Mouse (Mus musculus): Measurements from ENCODE around the gene Mafb. TPM values are rescaled to one million over a fixed set of nuclear protein-coding genes. Genes with fewer than 3 reads are reported as not detected.

Mafb gene
- polyA plus RNA-seq, 1 experiment from 2014 or later = 5.6 TPM

DNA sequence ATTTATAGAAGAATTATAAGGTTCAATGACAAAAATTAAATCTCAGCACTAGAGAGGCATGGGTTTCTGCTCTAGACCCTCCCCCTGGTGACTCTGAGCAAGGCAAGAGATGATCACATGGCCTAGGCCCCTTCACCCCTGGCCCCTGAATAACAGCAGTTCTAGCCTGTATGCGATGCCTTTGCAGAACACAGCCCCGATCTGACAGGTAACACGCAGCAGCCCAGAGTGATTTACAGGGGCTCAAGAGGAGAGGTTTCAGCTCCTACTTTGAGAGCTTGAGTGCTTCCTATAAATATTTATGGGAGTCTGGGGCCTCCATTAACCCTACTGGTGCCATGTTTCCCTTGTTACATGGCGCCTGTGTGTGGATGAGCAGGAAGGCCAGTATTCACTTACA lies 9.4 kb downstream of the Mafb start:
- 41% methylated on average over 4 of the region's 4 CpGs for whole genome bisulfite sequencing
- H3K9me3 ChIP-seq (replicated peaks; ENCODE audit: control insufficient read depth, low read length, poor library complexity, severe bottlenecking) = no peaks in the 10 kb centered on the region
- no peak overlapping the region for H3K4me2 ChIP-seq (ENCODE audit: low read length)
- no peak for ATAC-seq
- H3K27ac ChIP-seq (ENCODE audit: low read length) = no peak overlapping the region
- no peaks in the 10 kb centered on the region for H3K36me3 ChIP-seq (ENCODE audit: control insufficient read depth, insufficient read depth, low read length)
- peaks cover 33% of the 10 kb centered on the region for H3K27me3 ChIP-seq (ENCODE audit: control insufficient read depth, insufficient read depth, low read depth, low read length)
- H3K9ac ChIP-seq (ENCODE audit: low read depth, low read length) = no peak overlapping the region
- no peak overlapping the region for H3K4me3 ChIP-seq (ENCODE audit: low read depth, low read length)
- H3K4me1 ChIP-seq (ENCODE audit: control insufficient read depth, insufficient read depth, low read length) = peaks cover 13% of the 10 kb centered on the region

GRCm38 (mm10) chr2:160356132-160356531 lies 10.7 kb downstream of the Mafb start:
- no peak overlapping the region for H3K4me3 ChIP-seq (ENCODE audit: low read depth, low read length)
- no peak overlapping the region for H3K27ac ChIP-seq (ENCODE audit: low read length)
- H3K27me3 ChIP-seq (ENCODE audit: control insufficient read depth, insufficient read depth, low read depth, low read length) = peaks cover 22% of the 10 kb centered on the region
- H3K4me1 ChIP-seq (ENCODE audit: control insufficient read depth, insufficient read depth, low read length) = peaks cover 13% of the 10 kb centered on the region
- no peaks in the 10 kb centered on the region for H3K36me3 ChIP-seq (ENCODE audit: control insufficient read depth, insufficient read depth, low read length)
- no peaks in the 10 kb centered on the region for H3K9me3 ChIP-seq (replicated peaks; ENCODE audit: control insufficient read depth, low read length, poor library complexity, severe bottlenecking)
- H3K9ac ChIP-seq (ENCODE audit: low read depth, low read length) = no peak overlapping the region
- no peak for ATAC-seq
- no peak overlapping the region for H3K4me2 ChIP-seq (ENCODE audit: low read length)
- WGBS = 64% methylated on average over 5 of the region's 5 CpGs

DNA sequence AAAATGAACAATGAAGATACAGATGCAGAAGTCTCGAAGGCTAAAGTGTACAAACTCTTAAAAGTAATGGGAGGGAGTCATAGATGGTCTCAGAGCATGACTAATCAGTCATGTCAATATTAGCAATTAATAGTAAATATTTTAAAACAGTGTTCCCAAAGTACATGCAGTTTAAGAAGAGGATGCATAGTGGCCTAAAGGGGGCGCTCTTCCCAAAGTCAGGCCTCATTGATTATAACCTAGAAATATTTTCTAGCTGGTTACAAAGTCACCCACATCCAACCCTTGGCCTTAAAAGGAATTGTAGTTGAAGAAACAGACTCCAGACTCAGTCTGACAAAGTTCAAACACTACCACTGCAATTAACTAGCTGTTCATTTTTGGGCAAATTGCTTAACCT lies 12.5 kb downstream of the Mafb start:
- ATAC-seq = no peak
- 63% methylated on average over 2 of the region's 2 CpGs for WGBS
- H3K9me3 ChIP-seq (replicated peaks; ENCODE audit: control insufficient read depth, low read length, poor library complexity, severe bottlenecking) = no peaks in the 10 kb centered on the region

DNA sequence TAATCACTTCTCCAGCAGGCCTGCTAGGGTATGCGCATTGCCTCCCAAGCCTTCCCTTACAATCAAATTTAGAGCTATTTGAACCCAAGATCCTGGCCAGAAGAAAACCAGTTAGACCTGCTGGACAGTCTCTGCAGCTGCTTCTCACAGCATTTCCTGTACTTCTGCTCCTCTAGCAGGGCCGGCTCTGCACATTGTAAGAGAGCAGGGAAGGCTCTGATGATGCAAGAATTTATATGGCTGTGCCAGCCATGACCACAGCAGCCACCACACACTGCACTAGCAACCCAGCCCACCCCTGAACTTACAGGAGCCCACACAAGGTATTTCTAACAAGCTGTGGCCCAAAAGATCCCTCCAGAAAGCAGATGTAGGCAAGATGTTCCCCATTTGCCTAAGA lies 13.3 kb downstream of the Mafb start:
- H3K27ac ChIP-seq (ENCODE audit: low read length) = no peak overlapping the region
- no peak overlapping the region for H3K9ac ChIP-seq (ENCODE audit: low read depth, low read length)
- no peak overlapping the region for H3K4me2 ChIP-seq (ENCODE audit: low read length)
- no peaks in the 10 kb centered on the region for H3K9me3 ChIP-seq (replicated peaks; ENCODE audit: control insufficient read depth, low read length, poor library complexity, severe bottlenecking)
- H3K4me1 ChIP-seq (ENCODE audit: control insufficient read depth, insufficient read depth, low read length) = 0 out of 2 replicates have a peak, but pooled peaks cover 4% of the 10 kb centered on the region
- no peak for ATAC-seq
- peaks cover 4% of the 10 kb centered on the region for H3K27me3 ChIP-seq (ENCODE audit: control insufficient read depth, insufficient read depth, low read depth, low read length)
- 88% methylated on average over 2 of the region's 2 CpGs for WGBS
- H3K36me3 ChIP-seq (ENCODE audit: control insufficient read depth, insufficient read depth, low read length) = no peaks in the 10 kb centered on the region
- H3K4me3 ChIP-seq (ENCODE audit: low read depth, low read length) = no peak overlapping the region

More for the DNA sequence above, 12.5 kb downstream of the Mafb start:
- Histone ChIP-seq H3K9ac (ENCODE audit: low read depth, low read length) (no peak overlapping the region), H3K36me3 (ENCODE audit: control insufficient read depth, insufficient read depth, low read length) (no peaks in the 10 kb centered on the region), H3K27me3 (ENCODE audit: control insufficient read depth, insufficient read depth, low read depth, low read length) (peaks cover 11% of the 10 kb centered on the region), H3K4me2 (ENCODE audit: low read length) (no peak overlapping the region), H3K27ac (ENCODE audit: low read length) (no peak overlapping the region), H3K4me1 (ENCODE audit: control insufficient read depth, insufficient read depth, low read length) (peaks cover 10% of the 10 kb centered on the region), H3K4me3 (ENCODE audit: low read depth, low read length) (no peak overlapping the region)

GRCm38 (mm10) chr2:160351038-160351574 lies 15.8 kb downstream of the Mafb start:
- Histone ChIP-seq H3K9ac (ENCODE audit: low read depth, low read length) (no peak overlapping the region), H3K4me3 (ENCODE audit: low read depth, low read length) (no peak overlapping the region), H3K4me2 (ENCODE audit: low read length) (no peak overlapping the region), H3K36me3 (ENCODE audit: control insufficient read depth, insufficient read depth, low read length) (no peaks in the 10 kb centered on the region), H3K9me3 (replicated peaks; ENCODE audit: control insufficient read depth, low read length, poor library complexity, severe bottlenecking) (no peaks in the 10 kb centered on the region), H3K27me3 (ENCODE audit: control insufficient read depth, insufficient read depth, low read depth, low read length) (no peaks in the 10 kb centered on the region), H3K27ac (ENCODE audit: low read length) (no peak overlapping the region), H3K4me1 (ENCODE audit: control insufficient read depth, insufficient read depth, low read length) (no peaks in the 10 kb centered on the region)
- no peak for ATAC-seq
- WGBS = 32% methylated on average over 8 of the region's 8 CpGs

GRCm38 (mm10) chr2:160349578-160349977 lies 17.3 kb downstream of the Mafb start:
- Histone ChIP-seq H3K9me3 (replicated peaks; ENCODE audit: control insufficient read depth, low read length, poor library complexity, severe bottlenecking) (no peaks in the 10 kb centered on the region), H3K9ac (ENCODE audit: low read depth, low read length) (no peak overlapping the region), H3K4me3 (ENCODE audit: low read depth, low read length) (no peak overlapping the region), H3K27ac (ENCODE audit: low read length) (no peak overlapping the region), H3K4me2 (ENCODE audit: low read length) (no peak overlapping the region), H3K27me3 (ENCODE audit: control insufficient read depth, insufficient read depth, low read depth, low read length) (no peaks in the 10 kb centered on the region), H3K36me3 (ENCODE audit: control insufficient read depth, insufficient read depth, low read length) (no peaks in the 10 kb centered on the region), H3K4me1 (ENCODE audit: control insufficient read depth, insufficient read depth, low read length) (no peaks in the 10 kb centered on the region)
- ATAC-seq = no peak
- WGBS = 85% methylated on average over 4 of the region's 4 CpGs

GRCm38 (mm10) chr2:160348796-160349195 lies 18.1 kb downstream of the Mafb start:
- Histone ChIP-seq H3K36me3 (ENCODE audit: control insufficient read depth, insufficient read depth, low read length) (no peaks in the 10 kb centered on the region), H3K4me1 (ENCODE audit: control insufficient read depth, insufficient read depth, low read length) (no peaks in the 10 kb centered on the region), H3K9ac (ENCODE audit: low read depth, low read length) (no peak overlapping the region), H3K27me3 (ENCODE audit: control insufficient read depth, insufficient read depth, low read depth, low read length) (no peaks in the 10 kb centered on the region), H3K9me3 (replicated peaks; ENCODE audit: control insufficient read depth, low read length, poor library complexity, severe bottlenecking) (no peaks in the 10 kb centered on the region), H3K27ac (ENCODE audit: low read length) (no peak overlapping the region), H3K4me2 (ENCODE audit: low read length) (no peak overlapping the region), H3K4me3 (ENCODE audit: low read depth, low read length) (no peak overlapping the region)
- ATAC-seq = no peak
- WGBS = 41% methylated on average over 7 of the region's 7 CpGs

GRCm38 (mm10) chr2:160348072-160348604 lies 18.7 kb downstream of the Mafb start:
- ATAC-seq = no peak
- no peak overlapping the region for H3K4me3 ChIP-seq (ENCODE audit: low read depth, low read length)
- WGBS = 64% methylated on average over 4 of the region's 4 CpGs

DNA sequence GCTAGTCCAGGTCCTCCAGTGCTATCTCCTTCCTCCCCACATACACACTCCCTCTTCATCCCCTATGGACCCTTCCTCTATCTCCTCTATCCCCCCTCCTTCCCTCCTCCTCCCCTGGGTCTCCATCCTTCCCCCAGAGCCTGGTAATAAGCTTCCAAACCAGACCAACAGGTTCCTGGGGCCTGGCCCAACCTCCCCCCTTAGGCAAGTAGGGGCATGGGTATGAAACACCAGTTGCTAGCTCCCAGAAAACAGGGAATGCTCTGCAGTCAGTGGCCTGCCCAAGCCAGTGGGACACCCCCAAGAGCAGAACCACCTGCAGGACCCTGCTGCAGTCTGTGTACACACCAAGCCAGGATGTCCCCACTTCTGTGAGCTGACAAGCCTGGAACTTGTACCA lies 21.2 kb downstream of the Mafb start:
- no peak for ATAC-seq
- no peak overlapping the region for H3K27ac ChIP-seq (ENCODE audit: low read length)
- H3K4me3 ChIP-seq (ENCODE audit: low read depth, low read length) = no peak overlapping the region

More at GRCm38 (mm10) chr2:160348072-160348604, 18.7 kb downstream of the Mafb start:
- H3K4me1 ChIP-seq (ENCODE audit: control insufficient read depth, insufficient read depth, low read length) = no peaks in the 10 kb centered on the region
- no peak overlapping the region for H3K9ac ChIP-seq (ENCODE audit: low read depth, low read length)
- no peak overlapping the region for H3K27ac ChIP-seq (ENCODE audit: low read length)
- no peaks in the 10 kb centered on the region for H3K9me3 ChIP-seq (replicated peaks; ENCODE audit: control insufficient read depth, low read length, poor library complexity, severe bottlenecking)
- no peak overlapping the region for H3K4me2 ChIP-seq (ENCODE audit: low read length)
- no peaks in the 10 kb centered on the region for H3K36me3 ChIP-seq (ENCODE audit: control insufficient read depth, insufficient read depth, low read length)
- H3K27me3 ChIP-seq (ENCODE audit: control insufficient read depth, insufficient read depth, low read depth, low read length) = no peaks in the 10 kb centered on the region

More for the DNA sequence above, 21.2 kb downstream of the Mafb start:
- no peaks in the 10 kb centered on the region for H3K4me1 ChIP-seq (ENCODE audit: control insufficient read depth, insufficient read depth, low read length)
- H3K9ac ChIP-seq (ENCODE audit: low read depth, low read length) = no peak overlapping the region
- no peaks in the 10 kb centered on the region for H3K27me3 ChIP-seq (ENCODE audit: control insufficient read depth, insufficient read depth, low read depth, low read length)
- H3K9me3 ChIP-seq (replicated peaks; ENCODE audit: control insufficient read depth, low read length, poor library complexity, severe bottlenecking) = no peaks in the 10 kb centered on the region
- no peak overlapping the region for H3K4me2 ChIP-seq (ENCODE audit: low read length)
- H3K36me3 ChIP-seq (ENCODE audit: control insufficient read depth, insufficient read depth, low read length) = no peaks in the 10 kb centered on the region
